Mouse (Mus musculus) stomach, postnatal 0 days (tissue): ENCODE measurements around the gene Ikzf4.

Experiments
- CTCF ChIP-seq: IDR thresholded peaks from 2 replicates; pipeline ENCODE4 v1.5.1; 2016; ENCODE audit warnings: antibody characterized with exemption, low read depth, mild to moderate bottlenecking, moderate library complexity
- EP300 ChIP-seq: optimal IDR thresholded peaks from 2 replicates; pipeline ENCODE3; 2016; ENCODE audit warnings: antibody characterized with exemption

DNA sequence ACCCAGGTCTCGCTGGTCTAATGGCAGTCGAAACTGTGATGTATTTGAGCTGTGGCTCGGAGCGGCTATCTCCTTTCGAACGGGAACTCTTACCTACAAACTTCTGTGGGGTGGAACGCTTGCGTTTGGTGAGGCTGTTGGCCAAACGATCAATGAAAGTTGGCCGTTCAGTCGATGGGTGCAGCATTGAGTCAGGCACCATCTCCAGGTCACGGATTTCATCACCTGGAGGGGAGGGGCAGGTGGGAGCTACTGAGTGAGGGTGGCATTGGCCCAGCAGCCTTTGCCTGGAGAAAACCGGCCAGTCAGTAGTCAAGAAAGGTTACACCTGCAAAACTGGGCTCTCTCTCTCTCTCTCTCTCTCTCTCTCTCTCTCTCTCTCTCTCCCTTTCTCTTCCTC is 10.1 kb downstream of the Ikzf4 start:
- TF ChIP-seq CTCF (no peak), EP300 (no peak)
